Mouse (Mus musculus): Measurements from ENCODE around the gene Slc35e3.

Gene Slc35e3

DNA sequence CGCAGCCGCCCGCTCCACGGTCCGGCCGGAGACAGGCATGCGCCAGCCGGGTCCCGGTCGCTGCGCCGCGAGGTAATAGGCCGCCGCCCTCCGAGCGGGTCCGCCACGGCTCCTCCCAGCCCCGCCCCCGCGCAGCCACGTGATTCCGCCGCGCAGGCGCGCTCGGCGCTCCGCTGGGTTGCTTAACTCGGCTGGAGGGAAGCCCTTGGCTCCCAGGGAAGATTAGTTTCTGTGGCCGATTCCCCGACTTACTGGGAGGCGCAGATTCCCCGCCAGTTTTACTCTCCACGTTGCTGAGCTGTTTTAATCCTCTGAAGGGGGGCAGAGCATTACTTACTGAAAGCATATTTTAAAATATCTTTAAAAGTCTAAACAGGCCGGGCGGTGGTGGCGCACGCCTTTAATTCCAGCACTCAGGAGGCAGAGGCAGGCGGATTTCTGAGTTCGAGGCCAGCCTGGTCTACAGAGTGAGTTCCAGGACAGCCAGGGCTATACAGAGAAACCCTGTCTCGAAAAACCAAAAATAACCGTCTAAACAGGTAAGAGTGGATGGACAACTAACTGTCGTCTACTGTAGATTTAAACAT lies at the start of gene Slc35e3:
Gene Slc35e3 (minus strand): TSS at position 69 of the 587 bp plus-strand sequence.
- peak; percentile 97 for DNase-seq (ENCODE audit: inconsistent ontology term)

DNA sequence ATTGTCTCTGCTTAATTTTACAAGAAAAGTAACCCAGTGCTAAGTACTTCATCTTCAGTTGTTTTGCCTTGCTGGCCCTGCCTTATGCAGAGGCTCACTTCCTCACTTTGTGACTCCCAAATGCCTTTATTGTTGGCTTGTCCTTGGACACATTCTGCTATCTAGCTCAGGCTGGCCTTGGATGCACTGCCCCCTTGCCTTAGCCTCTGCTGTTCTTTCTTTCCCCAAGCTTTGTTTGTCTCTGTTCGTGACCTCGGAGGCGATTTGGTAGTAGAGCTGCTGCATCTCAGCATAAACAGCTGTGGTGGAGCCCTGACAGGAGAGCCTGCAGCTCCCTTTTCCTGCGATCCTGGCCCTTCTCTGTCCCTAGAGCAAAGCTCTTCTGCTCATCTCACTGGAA lies 49.0 kb upstream of the Slc35e3 start:
- DNase-seq (ENCODE audit: inconsistent ontology term): no peak

DNA sequence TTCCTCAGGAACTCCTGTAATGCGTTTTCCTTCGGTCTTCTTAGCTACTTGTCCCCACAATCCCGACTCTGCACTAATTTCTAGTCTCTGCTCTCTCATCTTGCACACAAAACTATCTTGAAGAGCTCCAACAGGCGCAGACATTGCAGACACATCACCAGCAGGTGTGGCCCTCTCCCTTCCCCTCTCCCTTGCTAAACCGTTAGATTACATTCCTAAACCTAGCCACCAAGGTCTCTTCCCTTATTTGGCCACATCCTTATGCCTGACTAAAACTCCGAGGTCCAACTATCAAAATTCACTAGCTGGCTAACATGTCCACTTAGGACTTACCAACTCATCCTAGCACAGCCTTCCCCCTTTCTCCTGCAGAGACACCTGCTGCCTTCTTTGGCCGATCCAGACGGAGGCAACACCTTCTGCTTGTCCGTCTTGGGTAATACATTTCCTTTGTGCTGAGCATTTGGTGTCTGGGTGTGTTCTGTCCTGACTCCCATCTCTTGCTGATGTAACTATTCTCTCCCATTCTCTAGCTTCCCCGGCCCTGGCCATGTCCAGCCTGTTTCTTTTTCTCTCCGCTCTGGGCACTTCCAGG lies 47.4 kb upstream of the Slc35e3 start:
- no peak for DNase-seq (ENCODE audit: inconsistent ontology term)

DNA sequence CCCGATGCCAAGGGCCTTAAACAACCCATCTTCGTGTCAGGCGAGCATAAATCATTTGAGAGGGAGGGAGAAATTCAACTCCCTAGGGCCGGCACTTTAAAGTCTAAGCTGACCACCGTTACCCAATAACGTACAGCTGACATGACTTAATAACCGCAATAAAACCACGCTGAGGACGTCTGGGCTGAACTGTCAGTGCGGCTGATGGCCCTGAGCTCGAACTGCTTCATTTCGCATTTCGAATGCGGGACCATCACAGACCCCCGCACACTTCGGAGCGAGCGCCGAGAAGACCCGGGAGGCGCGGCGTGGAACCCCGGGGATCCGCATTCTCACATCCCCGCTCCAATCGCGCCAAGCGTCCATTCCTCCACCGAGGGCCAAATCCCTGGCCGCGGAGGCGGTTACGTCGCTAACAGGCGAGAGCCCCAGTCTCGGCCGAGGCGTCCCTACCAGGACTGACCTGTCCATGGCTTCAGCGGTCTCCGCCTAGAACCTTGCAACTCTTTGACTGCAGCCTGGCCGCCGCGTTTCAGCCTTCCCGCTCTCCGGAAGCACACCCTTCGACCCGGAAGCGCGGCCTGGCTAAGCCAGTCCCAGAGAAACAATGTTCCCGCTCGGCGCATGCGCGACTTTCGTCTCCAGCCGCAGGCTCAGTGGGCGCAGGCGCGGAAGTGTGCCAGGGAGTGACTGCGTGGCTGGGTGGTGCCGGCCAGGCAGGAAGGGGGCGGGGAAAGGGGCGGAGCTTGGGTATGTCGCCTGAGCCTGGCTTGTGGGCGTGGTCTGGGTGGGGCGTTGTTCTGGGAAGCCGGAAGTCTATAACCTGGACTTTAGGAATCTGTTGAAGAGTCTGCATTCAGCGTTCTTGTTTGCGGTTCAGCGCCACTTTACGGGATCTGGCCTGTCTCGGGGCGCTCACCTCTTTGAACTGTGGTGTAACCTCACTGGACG lies 46.3 kb upstream of the Slc35e3 start, which contains the start of gene Nup107:
Gene Nup107 (minus strand): TSS at position 565 of the 951 bp plus-strand sequence.
- DNase-seq (ENCODE audit: inconsistent ontology term): peak; percentile 100

DNA sequence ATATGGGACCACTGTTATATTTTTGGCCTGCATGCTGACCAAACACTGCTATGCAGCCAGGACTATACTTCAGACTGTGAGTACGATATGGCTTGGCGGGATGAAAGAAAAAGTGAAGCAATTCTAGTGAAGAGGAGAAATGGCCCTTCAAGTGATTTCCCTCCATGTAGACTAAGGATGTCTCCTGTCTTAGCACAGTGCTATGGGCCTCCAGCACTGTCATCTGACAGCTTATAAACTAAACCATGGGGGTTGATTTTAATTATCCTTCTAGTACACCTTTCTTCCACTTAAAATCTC lies 45.0 kb upstream of the Slc35e3 start:
- DNase-seq (ENCODE audit: inconsistent ontology term): no peak

DNA sequence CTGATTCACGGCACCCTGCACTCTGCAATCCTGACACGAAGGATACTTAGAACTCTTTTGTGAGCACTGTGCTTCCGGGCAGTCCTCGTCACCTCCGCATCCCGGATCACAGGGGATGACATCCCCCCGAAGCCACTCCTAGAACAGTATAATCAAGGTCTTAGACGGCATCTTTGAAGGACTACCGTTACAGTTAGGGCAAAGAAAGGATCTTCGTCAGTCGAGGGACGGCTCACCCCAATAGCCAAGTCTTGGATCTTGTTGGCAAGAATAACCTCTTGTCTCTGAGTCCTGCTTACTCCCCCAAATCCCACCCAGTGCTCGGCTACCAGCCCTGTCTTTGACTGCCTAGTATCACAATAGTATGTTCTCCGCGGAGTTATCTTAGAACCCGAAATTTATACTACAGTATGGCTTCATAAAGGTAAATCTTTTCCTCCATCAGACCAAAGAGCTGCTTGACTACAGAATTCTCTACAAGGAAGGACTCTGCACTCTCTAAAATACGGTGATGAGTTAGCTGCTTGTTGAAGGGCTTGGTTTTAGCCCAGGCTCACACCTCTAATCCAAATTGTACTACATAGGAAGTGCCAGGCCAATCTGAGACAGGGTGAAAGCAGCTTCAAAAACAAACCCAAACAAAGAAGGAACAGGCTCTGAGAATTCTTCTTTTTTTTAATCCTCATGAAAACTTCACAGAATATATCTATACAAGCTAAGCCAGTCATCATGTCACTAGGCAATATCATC lies 44.4 kb upstream of the Slc35e3 start:
- no peak for DNase-seq (ENCODE audit: inconsistent ontology term)

DNA sequence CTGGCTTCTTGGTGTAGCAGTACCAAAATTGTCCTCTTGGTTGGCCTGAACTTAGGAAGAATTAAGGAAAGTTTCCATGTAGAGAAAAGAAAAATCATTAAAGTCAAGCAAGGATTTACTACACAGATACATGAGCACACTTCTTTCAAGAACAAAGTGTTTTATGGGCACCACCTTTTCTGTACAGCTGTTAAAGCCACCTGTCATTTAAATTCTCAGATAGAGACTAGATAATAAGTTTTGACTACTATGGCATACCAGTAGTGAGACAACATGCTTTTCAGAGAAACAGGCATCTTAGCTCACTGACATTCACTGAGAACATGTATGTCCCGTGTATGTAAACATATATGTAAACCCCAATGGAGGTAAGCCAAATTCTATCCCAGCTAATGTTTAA lies 43.8 kb upstream of the Slc35e3 start:
- no peak for DNase-seq (ENCODE audit: inconsistent ontology term)

DNA sequence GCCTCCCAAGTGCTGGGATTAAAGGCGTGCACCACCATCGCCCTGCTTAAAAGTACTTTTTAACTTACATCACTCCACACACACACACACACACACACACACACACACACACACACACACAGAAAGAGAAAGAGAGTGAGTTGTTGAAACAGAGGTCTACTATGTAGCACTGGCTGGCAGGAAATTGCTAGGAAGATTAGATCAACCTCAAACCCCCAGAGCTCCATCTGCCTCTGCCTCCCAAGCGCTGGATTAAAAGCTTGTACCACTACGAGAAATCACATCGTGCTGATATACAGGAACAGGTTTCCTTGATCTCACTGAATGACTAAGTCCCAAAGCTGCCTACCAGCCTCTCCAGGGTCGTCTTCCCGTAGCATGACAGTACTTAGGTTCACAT lies 38.5 kb upstream of the Slc35e3 start:
- DNase-seq (ENCODE audit: inconsistent ontology term): no peak

DNA sequence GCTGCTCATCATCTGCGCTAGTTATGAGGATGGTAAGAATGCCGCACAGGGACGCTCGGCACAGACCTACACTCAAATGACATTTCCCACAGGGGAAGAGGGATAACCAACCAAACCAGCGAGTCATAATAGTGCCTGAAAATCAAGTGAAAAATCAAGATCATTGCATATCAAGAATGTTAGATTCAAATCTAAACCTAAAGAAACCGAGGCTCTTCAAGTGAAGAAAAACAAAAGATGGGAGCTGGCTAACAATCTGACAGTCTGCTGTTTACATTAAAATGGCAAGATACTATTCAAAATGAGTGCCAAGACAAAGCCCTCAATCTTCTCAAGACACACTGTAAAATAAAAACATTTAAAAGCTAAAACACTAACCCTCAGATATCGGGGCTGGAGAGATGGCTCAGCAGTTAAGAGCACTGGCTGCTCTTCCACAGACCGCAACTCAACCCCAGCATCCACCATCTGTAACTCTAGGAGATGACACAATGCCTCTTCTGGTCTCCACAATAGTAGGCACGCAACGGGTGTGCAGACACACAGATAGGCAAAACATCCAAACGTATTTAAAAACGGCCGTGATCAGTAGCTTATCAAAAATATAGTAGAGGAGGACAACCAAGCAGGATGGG lies 37.7 kb upstream of the Slc35e3 start:
- no peak for DNase-seq (ENCODE audit: inconsistent ontology term)

DNA sequence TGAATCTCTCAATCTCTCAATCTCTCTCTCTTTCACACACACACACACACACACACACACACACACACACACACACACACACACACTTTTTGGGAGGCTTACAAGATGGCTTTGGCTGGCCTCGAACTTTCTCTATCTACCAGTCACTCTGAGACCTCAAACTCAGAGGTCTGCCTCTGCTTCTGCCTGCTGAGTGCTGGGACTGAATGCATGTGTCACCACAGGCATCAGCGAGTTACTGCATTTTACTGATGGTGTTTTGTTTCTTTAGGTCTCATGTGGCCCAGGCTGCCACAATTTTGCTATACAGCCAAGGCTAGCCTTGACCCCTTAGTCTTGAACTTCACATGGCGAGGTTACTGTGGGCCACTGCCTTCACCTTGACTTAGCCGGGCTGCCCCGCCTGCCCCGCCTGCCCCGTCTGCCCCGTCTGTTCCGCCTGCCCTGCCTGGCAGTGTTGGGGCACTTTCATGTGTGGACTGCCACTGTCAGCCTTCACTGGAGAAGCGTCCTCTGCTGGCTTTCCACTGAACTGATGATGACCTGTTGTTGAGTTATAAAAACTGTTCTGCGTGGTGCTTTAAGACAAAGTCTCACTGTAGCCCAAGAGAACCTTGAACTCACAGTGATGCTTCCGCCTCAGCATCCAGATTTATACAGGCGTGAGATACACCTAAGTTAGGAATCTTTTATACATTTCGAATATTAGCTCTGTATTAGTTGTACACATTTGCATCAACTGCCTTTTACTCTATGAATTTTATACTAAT lies 36.5 kb upstream of the Slc35e3 start:
- no peak for DNase-seq (ENCODE audit: inconsistent ontology term)

DNA sequence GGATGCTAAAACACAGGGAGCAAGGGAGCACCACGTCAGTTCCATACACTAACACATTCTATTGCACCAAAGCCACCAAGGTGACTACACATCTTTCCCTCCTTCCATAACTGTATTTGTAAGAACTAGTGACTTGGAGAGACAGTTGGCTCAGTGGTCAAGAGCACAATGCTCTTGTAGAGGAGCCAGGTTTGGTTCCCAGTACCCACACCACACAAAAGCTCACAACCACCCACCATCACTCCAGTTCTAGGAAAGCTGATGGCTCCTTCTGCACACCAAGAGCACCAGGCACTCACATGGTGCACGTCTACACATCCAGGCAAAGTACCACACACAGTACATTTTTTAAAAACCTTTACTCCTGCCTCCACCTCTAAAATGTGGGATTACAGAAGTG lies 35.9 kb upstream of the Slc35e3 start:
- DNase-seq (ENCODE audit: inconsistent ontology term): no peak

DNA sequence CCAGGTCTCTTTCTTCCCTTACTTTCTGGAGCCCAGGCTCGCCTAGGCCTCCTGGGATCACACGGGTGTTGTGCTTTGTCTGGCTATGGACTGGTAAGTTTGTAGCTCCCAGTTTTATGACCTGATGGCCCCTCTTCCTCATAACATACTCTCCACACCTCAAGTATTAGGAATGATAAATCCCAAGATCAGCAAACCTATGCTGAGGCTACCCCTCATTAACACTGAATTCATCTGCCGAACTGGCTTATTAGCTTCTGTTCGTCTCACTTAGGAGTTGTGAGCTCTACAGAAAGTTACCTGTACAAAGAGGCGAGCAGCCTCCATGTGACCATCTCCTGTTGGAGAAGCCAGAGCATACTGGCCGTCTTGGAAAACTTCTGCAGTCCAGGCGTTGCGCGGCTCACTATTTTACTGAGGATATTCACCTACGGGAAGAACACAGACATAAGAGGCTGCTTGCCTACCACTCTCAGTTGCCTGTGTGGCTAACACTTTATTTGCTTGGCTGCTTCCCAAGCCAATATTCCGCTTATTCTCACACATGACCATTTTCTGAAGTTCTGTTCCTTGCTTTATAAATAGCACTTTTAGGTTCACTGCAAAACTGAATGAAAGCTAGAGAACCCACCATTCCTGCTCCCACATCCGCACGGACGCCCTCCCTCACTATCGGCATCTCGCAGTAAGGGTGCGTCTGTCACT lies 35.0 kb upstream of the Slc35e3 start:
- no peak for DNase-seq (ENCODE audit: inconsistent ontology term)

DNA sequence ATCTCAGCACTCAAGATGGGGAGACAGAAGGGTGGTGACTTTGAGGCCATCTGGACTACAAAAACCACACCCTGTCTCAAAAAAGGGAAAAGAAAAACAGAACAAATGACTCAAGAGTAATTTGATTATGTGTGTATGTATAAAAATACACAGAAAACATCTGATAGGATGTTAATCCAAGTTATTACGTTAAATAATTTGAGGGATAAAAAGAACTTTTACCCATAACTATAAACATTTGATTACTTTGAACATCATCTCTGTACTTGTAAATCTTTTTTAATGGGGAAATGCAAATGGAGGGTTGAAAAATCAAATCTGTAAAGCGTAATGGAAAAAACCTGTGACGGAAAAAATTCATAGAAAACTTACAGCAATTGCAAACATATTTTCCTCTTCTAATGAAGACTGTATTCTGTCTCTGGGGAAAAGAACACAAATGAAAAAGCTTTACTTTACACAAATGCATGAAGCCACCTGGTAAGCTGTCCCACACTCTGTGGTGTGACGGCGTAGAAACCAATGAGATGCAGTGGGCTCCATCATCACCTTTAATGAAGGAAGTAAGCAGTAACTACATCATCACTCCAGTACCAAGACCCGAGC lies 34.2 kb upstream of the Slc35e3 start:
- DNase-seq (ENCODE audit: inconsistent ontology term): no peak

DNA sequence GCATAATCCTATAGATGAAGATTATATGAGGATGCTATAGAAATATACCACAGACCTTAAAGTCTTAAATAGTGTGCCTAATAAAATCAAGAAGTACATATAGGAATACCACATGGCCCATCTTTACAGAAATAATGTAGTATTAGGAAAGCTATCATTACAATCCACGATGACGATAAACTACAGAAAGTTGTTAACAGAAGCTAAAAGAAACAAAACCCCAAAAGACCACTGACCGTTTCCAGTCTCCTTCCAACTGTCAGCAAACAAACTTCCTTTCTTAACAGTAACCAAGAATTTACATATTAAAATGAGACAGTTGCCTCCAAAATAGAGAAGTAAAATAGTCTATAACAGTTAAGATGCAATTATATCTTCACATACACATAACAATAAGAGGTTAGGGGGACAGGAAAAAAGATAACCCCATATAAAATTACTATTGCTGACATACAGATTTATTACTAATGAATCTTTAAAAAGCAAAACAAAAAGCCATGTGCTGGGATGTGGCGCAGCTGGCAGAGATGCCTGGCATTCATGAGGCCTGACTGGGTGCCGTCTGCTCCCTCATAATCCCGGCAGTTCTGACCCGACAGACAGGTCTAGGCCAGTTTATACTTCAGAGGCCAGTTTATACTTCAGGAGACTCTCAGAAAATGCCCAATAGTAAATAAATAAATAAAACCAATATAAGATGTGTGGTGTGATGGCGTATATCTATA lies 33.6 kb upstream of the Slc35e3 start:
- DNase-seq (ENCODE audit: inconsistent ontology term): no peak

DNA sequence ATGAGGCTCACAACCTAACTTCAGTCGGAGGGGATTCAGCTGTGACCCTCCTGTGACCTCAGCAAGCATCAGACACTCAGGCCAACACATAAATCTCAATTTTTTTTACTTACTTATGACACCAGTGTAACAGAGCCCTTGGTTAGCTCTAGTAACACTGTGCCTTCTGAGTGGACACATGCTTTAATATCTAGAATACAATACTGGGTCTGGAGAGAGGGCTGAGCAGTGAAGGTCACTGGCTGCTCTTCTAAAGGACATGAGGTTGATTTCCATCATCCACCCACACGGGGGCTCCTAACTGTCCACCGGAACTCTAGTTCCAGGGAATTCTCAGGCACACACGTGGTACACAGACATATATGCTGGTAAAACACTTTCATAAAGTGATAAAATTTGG lies 32.8 kb upstream of the Slc35e3 start:
- no peak for DNase-seq (ENCODE audit: inconsistent ontology term)

DNA sequence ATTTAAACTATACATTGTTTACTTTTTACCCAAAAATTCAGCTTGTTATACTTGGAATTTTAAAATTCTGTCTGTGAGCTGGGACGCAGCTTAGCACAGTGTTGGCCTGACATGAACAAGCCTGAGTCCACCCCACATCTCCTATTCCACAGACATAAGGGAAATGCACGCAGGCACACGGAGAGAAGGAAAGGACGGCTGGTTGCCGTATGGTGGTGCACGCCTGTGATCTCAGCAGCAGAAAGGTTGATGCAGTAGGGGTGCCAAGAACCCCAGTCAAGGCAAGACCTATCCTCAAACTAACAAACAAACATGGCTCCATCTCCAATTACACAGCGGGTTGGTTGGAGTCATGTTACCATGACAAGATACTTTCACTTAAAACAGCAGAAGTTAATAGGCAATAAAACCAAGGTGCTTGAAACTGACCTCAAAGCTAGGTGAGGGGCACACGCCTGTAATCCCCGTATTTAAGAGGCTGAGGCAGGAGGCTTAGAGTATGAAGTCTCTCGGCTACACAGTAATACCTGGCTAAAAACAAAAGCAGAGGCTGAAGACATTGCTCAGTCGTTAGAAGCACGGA lies 32.3 kb upstream of the Slc35e3 start:
- DNase-seq (ENCODE audit: inconsistent ontology term): no peak

DNA sequence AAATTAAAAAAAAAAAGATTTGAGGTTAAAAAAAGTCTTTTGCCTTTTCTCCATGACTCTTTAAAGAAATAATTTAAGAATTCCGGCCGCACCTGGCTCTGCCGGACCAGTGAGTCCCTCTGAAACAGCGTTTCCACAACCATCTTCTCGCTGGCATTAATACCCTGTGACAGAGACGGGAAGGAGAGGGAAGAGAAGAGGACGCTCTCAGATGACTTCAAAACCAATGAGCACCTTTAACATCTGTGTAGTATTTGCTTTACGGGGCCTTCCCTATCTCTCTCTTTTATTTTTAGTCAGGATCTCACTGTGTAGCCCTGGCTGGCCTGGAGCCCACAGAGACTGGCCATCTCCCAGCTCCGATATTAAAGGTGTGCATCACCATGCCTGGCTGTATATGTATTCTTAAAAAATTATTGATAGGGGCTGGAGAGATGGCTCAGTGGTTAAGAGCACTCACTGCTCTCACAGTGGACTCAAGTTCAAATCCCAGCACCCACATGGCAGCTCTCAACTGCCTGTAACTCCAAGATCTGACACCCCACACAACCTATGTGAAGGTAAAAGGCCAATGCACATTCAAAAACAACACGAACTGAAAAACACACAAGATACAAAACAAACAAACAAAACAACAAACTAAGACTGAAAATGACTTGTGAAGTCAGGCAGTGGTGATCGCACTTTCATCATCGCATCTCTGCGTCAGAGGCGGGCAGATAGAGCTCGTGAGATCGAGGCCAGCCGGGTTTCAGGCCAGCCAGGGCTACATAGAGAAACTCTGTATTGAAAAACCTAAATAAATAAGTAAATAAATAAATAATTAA lies 31.5 kb upstream of the Slc35e3 start:
- DNase-seq (ENCODE audit: inconsistent ontology term): no peak

DNA sequence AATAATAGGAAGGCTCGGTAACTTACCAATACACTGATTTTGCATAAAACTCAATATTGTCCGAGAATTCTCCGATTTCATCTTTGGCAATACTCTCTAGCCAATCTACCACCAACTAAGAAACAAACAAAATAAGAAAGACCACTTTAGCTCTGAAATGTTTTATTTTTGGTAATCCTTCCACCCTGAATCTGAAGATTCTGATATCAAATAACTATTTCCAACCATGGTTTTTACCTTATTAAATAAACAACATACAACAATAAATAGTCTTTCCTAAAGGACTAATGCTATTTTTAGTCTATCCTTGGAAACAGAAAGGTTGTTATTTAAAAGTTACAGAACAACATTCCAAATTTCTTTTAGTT lies 30.9 kb upstream of the Slc35e3 start:
- DNase-seq (ENCODE audit: inconsistent ontology term): no peak
